Mouse (Mus musculus): ENCODE data around the gene Fam69b.
"Not testable (repeated sequence)": the region's sequence is repeated elsewhere in the genome, so short reads cannot be mapped to it uniquely, and the experiment has no call there.

The Fam69b gene

DNA sequence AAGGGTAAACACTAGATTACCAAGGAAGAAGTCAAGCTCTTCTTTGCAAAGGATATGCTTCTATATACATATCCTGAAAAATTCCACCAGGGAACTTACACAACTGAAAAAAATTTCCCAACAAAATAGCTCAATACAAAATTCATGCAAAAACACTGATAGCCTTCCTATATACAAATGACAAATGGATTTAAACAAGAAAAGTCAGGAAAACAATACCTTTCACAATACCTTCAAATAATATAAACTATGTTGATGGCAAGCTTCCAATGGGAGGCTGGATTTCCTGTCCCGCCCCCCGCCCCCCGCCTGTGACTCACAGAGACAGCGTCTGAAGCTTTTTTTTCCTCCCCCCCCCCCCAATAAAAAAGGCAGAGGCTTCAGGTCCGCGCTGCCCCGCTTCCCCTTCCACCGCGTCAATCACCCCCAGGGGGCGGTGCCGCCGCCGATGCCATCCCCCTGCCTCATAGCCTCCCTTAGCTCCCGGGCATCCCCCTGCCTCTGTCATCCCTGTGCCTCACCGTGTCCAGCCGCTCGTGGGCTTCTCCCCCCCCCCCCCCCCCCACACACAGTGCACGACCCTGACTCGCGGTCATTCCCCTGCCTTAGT lies 33.0 kb downstream of the Fam69b start:
- no peak for DNase-seq (ENCODE audit: low read depth, low spot score)

GRCm38 (mm10) chr2:26661768-26662508 lies 33.7 kb downstream of the Fam69b start:
- DNase-seq (ENCODE audit: low read depth, low spot score), result no peak

DNA sequence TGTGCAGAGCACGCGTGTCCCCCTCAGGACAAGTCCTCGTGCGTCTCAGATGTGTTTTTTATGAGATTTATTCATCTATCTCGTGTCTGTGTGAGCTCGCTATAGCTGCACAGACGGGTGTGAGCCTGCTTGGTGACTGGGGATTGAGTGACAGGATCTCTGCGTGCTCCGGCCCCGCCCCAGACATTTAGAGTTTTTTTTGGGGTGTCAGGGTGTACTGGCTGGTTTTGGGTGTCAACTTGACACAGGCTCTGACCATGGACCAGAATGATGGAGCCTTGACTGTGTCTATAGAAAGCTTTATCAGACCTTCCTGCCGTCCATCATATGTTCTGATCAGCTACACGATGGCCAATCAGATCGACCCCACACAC lies 34.2 kb downstream of the Fam69b start:
- DNase-seq (ENCODE audit: low read depth, low spot score), result no peak

GRCm38 (mm10) chr2:26663112-26663511 lies 34.9 kb downstream of the Fam69b start:
- no peak for DNase-seq (ENCODE audit: low read depth, low spot score)

- not testable (repeated sequence) for DNase-seq (ENCODE audit: low read depth, low spot score)
Measured at GRCm38 (mm10) chr2:26663551-26663950, 35.3 kb downstream of the Fam69b start.

GRCm38 (mm10) chr2:26668746-26669145 lies 40.5 kb downstream of the Fam69b start:
- DNase-seq (ENCODE audit: low read depth, low spot score), result no peak

DNA sequence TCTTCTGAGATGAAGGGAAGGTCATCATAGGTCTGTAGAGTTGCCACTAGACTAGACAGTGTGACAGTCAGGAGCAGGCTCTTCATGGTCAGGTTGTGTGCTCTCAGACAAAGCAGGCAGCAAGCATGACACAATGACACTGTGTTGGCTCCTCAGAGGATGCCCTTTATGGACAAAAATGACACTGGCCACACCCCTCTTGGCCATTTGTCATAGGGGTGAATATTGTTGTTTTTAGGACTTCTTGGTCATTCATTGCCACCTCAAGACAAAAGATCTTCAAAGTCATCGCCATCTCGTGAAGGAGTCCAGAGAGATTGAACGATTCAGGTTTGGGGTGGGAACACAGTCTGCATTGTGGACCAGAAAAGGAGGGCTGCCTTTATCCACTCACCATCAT lies 42.9 kb downstream of the Fam69b start, which contains the start of gene Lcn4:
Lcn4 (minus strand) TSS at position 101 of the 400 bp plus-strand sequence.
- DNase-seq (ENCODE audit: low read depth, low spot score), result no peak

Measured in c-Kit-negative CD71-positive TER-119-positive erythroid progenitor cells, embryonic 14.5 days (primary cell).